Mouse (Mus musculus) lung, adult 2 months (tissue): ENCODE measurements at regions not wholly inside any gene's neighbourhood (a gene's known extent, or its start where the extent isn't known, plus 50 kb on each side); places are given as distances from the start of the nearest gene placed in this dataset.

ENCODE experiments used
- DNase-seq: peaks from one replicate; pipeline ENCODE4 v3.0.0; 2022
- H3K4me1 ChIP-seq: fragments of 200-500 bp; 2 replicates; pipeline ENCODE4 v1.6.1; 2011; ENCODE audit warnings: low read length; ENCODE audit not compliant: control insufficient read depth, insufficient read depth
- H3K4me3 ChIP-seq: fragments of 200-500 bp; replicated peaks from 2 replicates; pipeline ENCODE3; 2011; ENCODE audit warnings: low read depth, mild to moderate bottlenecking, control low read depth, low read length; ENCODE audit errors: extremely low read depth
- CTCF ChIP-seq: fragments of 200-500 bp; IDR thresholded peaks from 2 replicates; pipeline ENCODE4 v1.5.1; 2011; ENCODE audit warnings: mild to moderate bottlenecking, low read length, control low read depth; ENCODE audit not compliant: insufficient read depth
- POLR2A ChIP-seq: fragments of 200-500 bp; IDR thresholded peaks from 2 replicates; pipeline ENCODE4 v1.6.1; 2011; ENCODE audit warnings: low read depth, mild to moderate bottlenecking, control low read depth, low read length, borderline replicate concordance; ENCODE audit errors: extremely low read depth
- WGBS: fragments of 180-500 bp; shearing (Covaris S2); methylation state at CpG from one replicate; pipeline ENCODE4 v1.1.7; 2018; 5-methylcytosine and 5-hydroxymethylcytosine counted together

DNA sequence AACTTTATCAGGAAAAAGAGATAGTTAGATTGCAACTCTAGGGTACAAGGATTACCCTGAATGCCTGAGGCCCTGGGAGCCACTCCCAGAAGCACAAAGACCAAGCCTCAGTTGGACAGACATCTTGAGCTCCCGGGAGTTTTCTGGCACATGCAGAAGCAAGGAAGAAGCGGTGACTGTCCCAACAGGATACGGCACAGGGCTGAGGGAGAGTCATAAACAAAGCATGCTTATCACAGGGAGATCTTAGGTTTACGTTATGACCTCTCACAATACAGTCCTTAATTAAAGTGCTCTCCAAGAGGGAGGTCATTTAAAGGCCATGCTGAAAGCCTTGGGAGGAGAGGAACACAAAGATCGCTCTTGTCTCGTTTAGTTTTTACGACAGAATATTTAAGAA lies 143.1 kb downstream of the Gm11361 start:
- TF ChIP-seq CTCF (no peak), POLR2A (no peak)
- 29% methylated on average over 7 of the region's 7 CpGs for WGBS
- H3K4me1 ChIP-seq: no peaks in the 10 kb centered on the region
- H3K4me3 ChIP-seq: no peak overlapping the region
- DNase-seq: no peak
